Mouse (Mus musculus) left cerebral cortex, adult 9 months (tissue): ENCODE measurements around the gene Btbd3.

Experiments used
- DNase-seq, 2 experiments: peaks; one replicate each; pipeline ENCODE4 v3.0.0; 2022; ENCODE audit warnings: low spot score in 2 of 2

The Btbd3 gene

GRCm38 (mm10) chr2:138531160-138531967 is 275.0 kb downstream of the Btbd3 start:
- DNase-seq = no peak

GRCm38 (mm10) chr2:138531992-138532391 is 275.6 kb downstream of the Btbd3 start:
- no peak for DNase-seq

- DNase-seq = no peak
Measured at GRCm38 (mm10) chr2:138539655-138540054, 283.3 kb downstream of the Btbd3 start.

GRCm38 (mm10) chr2:138548990-138549389 is 292.6 kb downstream of the Btbd3 start:
- DNase-seq = no peak

GRCm38 (mm10) chr2:138551516-138551915 is 295.2 kb downstream of the Btbd3 start:
- DNase-seq = peak; percentile 59 to 69

- DNase-seq = peak; percentile 31 to 43
Measured at GRCm38 (mm10) chr2:138555106-138555862, 298.9 kb downstream of the Btbd3 start.

- DNase-seq = no peak
Measured at GRCm38 (mm10) chr2:138585930-138586329, 329.6 kb downstream of the Btbd3 start.

- peak in 1 of 2 experiments; percentile 24 for DNase-seq
Measured at GRCm38 (mm10) chr2:138587335-138587734, 331.0 kb downstream of the Btbd3 start.

- DNase-seq = peak in 1 of 2 experiments; percentile 62
Measured at GRCm38 (mm10) chr2:138587795-138588545, 331.6 kb downstream of the Btbd3 start.

- DNase-seq = no peak
Measured at GRCm38 (mm10) chr2:138589105-138589504, 332.7 kb downstream of the Btbd3 start.

GRCm38 (mm10) chr2:138590307-138590706 is 333.9 kb downstream of the Btbd3 start:
- no peak for DNase-seq

GRCm38 (mm10) chr2:138612361-138612760 is 356.0 kb downstream of the Btbd3 start:
- DNase-seq = peak in 1 of 2 experiments; percentile 13

- DNase-seq = peak in 1 of 2 experiments; percentile 45
Measured at GRCm38 (mm10) chr2:138617501-138617900, 361.1 kb downstream of the Btbd3 start.
